Mouse (Mus musculus) neural tube, embryonic 11.5 days (tissue): ENCODE measurements around the gene H2-DMa. TPM values are rescaled to one million over a fixed set of nuclear protein-coding genes. Genes with fewer than 3 reads are reported as not detected.

Source experiments
- ATAC-seq: fragments of 200-750 bp; cut with Nextera tagmentation; 2 replicates; pipeline ENCODE4 v1.8.0; 2017; ENCODE audit warnings: moderate number of reproducible peaks, mild to moderate bottlenecking, moderate TSS enrichment, moderate library complexity; ENCODE audit not compliant: insufficient read depth, low FRiP score, low TSS enrichment
- DNase-seq: peaks from one replicate; pipeline ENCODE4 v3.0.0-alpha.2; 2015; ENCODE audit warnings: low spot score
- H3K27ac ChIP-seq: fragments of 300-500 bp; sonication (generic); 2 replicates; pipeline ENCODE4 v1.5.1; 2014; ENCODE audit warnings: low read depth, mild to moderate bottlenecking, low read length
- H3K27me3 ChIP-seq: fragments of 300-500 bp; sonication (generic); 2 replicates; pipeline ENCODE4 v1.6.1; 2014; ENCODE audit warnings: mild to moderate bottlenecking, low read length, mixed read lengths; ENCODE audit not compliant: control insufficient read depth, insufficient read depth
- H3K36me3 ChIP-seq: fragments of 300-500 bp; sonication (generic); 2 replicates; pipeline ENCODE4 v1.6.1; 2014; ENCODE audit warnings: mild to moderate bottlenecking, low read length, moderate library complexity, mixed read lengths; ENCODE audit not compliant: control insufficient read depth, insufficient read depth
- H3K4me1 ChIP-seq: fragments of 300-500 bp; sonication (generic); 2 replicates; pipeline ENCODE4 v1.6.1; 2014; ENCODE audit warnings: low read length, mixed read lengths; ENCODE audit not compliant: control insufficient read depth, insufficient read depth
- H3K4me2 ChIP-seq: fragments of 300-500 bp; sonication (generic); 2 replicates; pipeline ENCODE4 v1.6.1; 2014; ENCODE audit warnings: low read depth, mild to moderate bottlenecking, moderate library complexity
- H3K4me3 ChIP-seq: fragments of 300-500 bp; sonication (generic); 2 replicates; pipeline ENCODE4 v1.5.1; 2014; ENCODE audit warnings: low read depth, low read length
- H3K9ac ChIP-seq: fragments of 300-500 bp; sonication (generic); 2 replicates; pipeline ENCODE4 v1.6.1; 2014; ENCODE audit warnings: mild to moderate bottlenecking, low read length
- H3K9me3 ChIP-seq: fragments of 300-500 bp; sonication (generic); 2 replicates; pipeline ENCODE4 v1.6.1; 2016; ENCODE audit warnings: low read length; ENCODE audit not compliant: control insufficient read depth
- WGBS: fragments of 180-500 bp; shearing (Covaris S2); extraction: QIAGEN DNeasy Blood & Tissue Kit; methylation state at CpG from one replicate; pipeline ENCODE4 v1.1.7; 2014; 5-methylcytosine and 5-hydroxymethylcytosine counted together
- polyA plus RNA-seq: library from polyadenylated mRNA; unstranded; fragments of >200 nt; fragmentation: Nextera tagmentation; extraction: Ambion mirVana; gene quantifications from 2 replicates; pipeline ENCODE4 v1.2.1, GENCODE M21; 2014

Gene H2-DMa
- polyA plus RNA-seq: 9.2 and 10.3 TPM in 2 replicates

GRCm38 (mm10) chr17:34119249-34120179, at the start of gene H2-DMa:
Gene H2-DMa, plus strand, starts transcription at chr17:34119541.
- Histone ChIP-seq H3K4me2 (peak within 1 kb of the TSS; percentile 93), H3K9me3 (no peaks in the 10 kb centered on the region), H3K4me3 (peak within 1 kb of the TSS; percentile 99), H3K27me3 (no peaks in the 10 kb centered on the region), H3K27ac (peak within 1 kb of the TSS; percentile 100), H3K36me3 (peaks cover 14% of the 10 kb centered on the region), H3K9ac (peak within 1 kb of the TSS; percentile 91), H3K4me1 (peaks cover 18% of the 10 kb centered on the region)
- WGBS: under 1% methylated on average over 96 of the region's 96 CpGs
- DNase-seq: peak; percentile 100
- ATAC-seq: peak; percentile 65

- H3K9ac ChIP-seq: no peak overlapping the region
- 72% methylated on average over 5 of the region's 5 CpGs for WGBS
- no peak overlapping the region for H3K4me3 ChIP-seq
- no peaks in the 10 kb centered on the region for H3K4me1 ChIP-seq
- no peaks in the 10 kb centered on the region for H3K36me3 ChIP-seq
- H3K4me2 ChIP-seq: no peak overlapping the region
- no peaks in the 10 kb centered on the region for H3K27me3 ChIP-seq
- DNase-seq (no peak), ATAC-seq (no peak)
- H3K27ac ChIP-seq: no peak overlapping the region
- H3K9me3 ChIP-seq: no peaks in the 10 kb centered on the region
These were observed 47.2 kb upstream of the H2-DMa start for GRCm38 (mm10) chr17:34072091-34072490.

- Histone ChIP-seq H3K9ac (no peak overlapping the region), H3K4me1 (no peaks in the 10 kb centered on the region), H3K27ac (no peak overlapping the region), H3K4me2 (no peak overlapping the region), H3K4me3 (no peak overlapping the region), H3K36me3 (no peaks in the 10 kb centered on the region), H3K9me3 (no peaks in the 10 kb centered on the region), H3K27me3 (no peaks in the 10 kb centered on the region)
- 43% methylated on average over 7 of the region's 7 CpGs for WGBS
- ATAC-seq (no peak), DNase-seq (peak; percentile 58)
These were observed 44.1 kb upstream of the H2-DMa start for GRCm38 (mm10) chr17:34075271-34075670.

DNA sequence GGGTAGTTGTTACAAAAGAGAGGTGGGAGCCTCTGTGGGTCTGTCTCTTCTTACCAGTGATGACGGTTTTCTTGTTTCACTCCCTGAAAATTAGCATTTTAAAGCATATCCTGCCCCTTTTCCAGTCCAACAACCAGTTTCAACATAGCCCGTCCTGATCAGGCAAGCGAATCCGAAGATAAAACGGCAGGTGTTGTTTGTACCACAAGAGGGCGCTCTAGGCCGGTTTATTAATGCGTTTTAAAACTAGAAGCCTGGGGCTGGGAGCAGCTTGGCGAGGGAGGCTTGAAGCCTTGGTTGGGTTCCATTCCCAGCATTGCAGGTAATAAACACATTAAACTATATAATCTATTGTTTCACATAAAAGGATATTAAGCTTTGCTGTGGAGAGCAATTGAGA, 41.8 kb upstream of the H2-DMa start:
- Histone ChIP-seq H3K36me3 (no peaks in the 10 kb centered on the region), H3K4me1 (no peaks in the 10 kb centered on the region), H3K27ac (no peak overlapping the region), H3K4me3 (no peak overlapping the region), H3K9ac (no peak overlapping the region), H3K9me3 (no peaks in the 10 kb centered on the region), H3K27me3 (no peaks in the 10 kb centered on the region), H3K4me2 (no peak overlapping the region)
- DNase-seq (peak; percentile 83), ATAC-seq (no peak)
- 5% methylated on average over 9 of the region's 9 CpGs for WGBS

DNA sequence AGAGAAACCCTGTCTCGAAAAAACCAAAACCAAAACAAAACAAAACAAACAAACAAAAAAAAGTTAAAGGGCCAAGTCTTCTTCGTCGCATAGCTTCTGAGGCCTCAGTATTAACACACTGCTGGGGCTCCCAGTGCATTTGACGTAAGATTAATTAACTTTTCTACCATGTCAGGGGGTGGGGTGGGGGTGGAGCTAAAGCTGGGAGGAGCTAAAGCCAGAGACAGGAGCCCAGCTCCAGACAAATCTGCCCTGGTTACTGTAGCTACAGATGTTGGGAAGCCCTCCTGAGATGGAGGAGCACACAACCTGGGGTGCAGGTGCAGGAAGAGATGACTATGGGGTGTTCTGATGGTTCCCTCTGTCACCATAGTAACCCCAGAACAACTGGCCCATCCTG, 41.2 kb upstream of the H2-DMa start:
- Histone ChIP-seq H3K27ac (no peak overlapping the region), H3K4me1 (no peaks in the 10 kb centered on the region; the same call in 1 of the 2 replicates), H3K27me3 (no peaks in the 10 kb centered on the region), H3K4me3 (no peak overlapping the region), H3K9me3 (no peaks in the 10 kb centered on the region), H3K4me2 (no peak overlapping the region), H3K9ac (no peak overlapping the region), H3K36me3 (no peaks in the 10 kb centered on the region)
- WGBS: 63% methylated on average over 4 of the region's 4 CpGs
- DNase-seq: no peak
- no peak for ATAC-seq

- no peak overlapping the region for H3K9ac ChIP-seq
- DNase-seq (no peak), ATAC-seq (no peak)
- H3K27me3 ChIP-seq: no peaks in the 10 kb centered on the region
- H3K27ac ChIP-seq: no peak overlapping the region
- H3K36me3 ChIP-seq: no peaks in the 10 kb centered on the region
- no peak overlapping the region for H3K4me3 ChIP-seq
- H3K4me1 ChIP-seq: no peaks in the 10 kb centered on the region; the same call in 1 of the 2 replicates
- no peak overlapping the region for H3K4me2 ChIP-seq
- 92% methylated on average over 11 of the region's 11 CpGs for WGBS
- no peaks in the 10 kb centered on the region for H3K9me3 ChIP-seq
These were observed 40.3 kb upstream of the H2-DMa start for GRCm38 (mm10) chr17:34079002-34079401.

GRCm38 (mm10) chr17:34079621-34080020, 39.7 kb upstream of the H2-DMa start:
- H3K27me3 ChIP-seq: no peaks in the 10 kb centered on the region
- H3K4me2 ChIP-seq: no peak overlapping the region
- no peak overlapping the region for H3K9ac ChIP-seq
- H3K4me3 ChIP-seq: no peak overlapping the region
- H3K4me1 ChIP-seq: no peaks in the 10 kb centered on the region; the same call in 1 of the 2 replicates
- WGBS: 25% methylated on average over 5 of the region's 5 CpGs
- H3K36me3 ChIP-seq: no peaks in the 10 kb centered on the region
- H3K27ac ChIP-seq: no peak overlapping the region
- DNase-seq: peak; percentile 43
- peak; percentile 50; the same call in 1 of the 2 replicates for ATAC-seq
- H3K9me3 ChIP-seq: no peaks in the 10 kb centered on the region

DNA sequence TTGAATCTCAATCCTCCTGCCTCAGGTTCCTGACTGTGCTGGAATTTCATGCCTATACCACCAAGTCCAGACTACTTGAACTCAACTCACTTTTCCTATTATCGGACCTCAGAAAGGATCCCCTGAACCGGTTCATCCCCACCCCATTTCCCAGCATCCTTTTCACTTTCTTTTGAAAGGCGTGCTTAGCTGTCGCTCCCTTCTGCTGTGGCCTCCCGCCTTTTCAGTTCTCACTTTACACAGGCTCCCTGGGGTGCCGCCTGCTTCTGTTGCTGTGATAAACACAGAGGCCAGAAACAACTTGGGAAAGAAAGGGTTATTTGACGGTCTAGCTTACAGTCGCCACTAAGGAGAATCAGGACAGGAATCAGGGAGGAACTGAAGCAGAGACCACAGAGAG, 36.2 kb upstream of the H2-DMa start:
- H3K4me3 ChIP-seq: no peak overlapping the region
- ATAC-seq (no peak), DNase-seq (no peak)
- H3K9me3 ChIP-seq: no peaks in the 10 kb centered on the region
- H3K4me1 ChIP-seq: no peaks in the 10 kb centered on the region; the same call in 1 of the 2 replicates
- H3K4me2 ChIP-seq: no peak overlapping the region
- no peak overlapping the region for H3K27ac ChIP-seq
- H3K27me3 ChIP-seq: no peaks in the 10 kb centered on the region
- 6% methylated on average over 8 of the region's 8 CpGs for WGBS
- no peak overlapping the region for H3K9ac ChIP-seq
- H3K36me3 ChIP-seq: no peaks in the 10 kb centered on the region

DNA sequence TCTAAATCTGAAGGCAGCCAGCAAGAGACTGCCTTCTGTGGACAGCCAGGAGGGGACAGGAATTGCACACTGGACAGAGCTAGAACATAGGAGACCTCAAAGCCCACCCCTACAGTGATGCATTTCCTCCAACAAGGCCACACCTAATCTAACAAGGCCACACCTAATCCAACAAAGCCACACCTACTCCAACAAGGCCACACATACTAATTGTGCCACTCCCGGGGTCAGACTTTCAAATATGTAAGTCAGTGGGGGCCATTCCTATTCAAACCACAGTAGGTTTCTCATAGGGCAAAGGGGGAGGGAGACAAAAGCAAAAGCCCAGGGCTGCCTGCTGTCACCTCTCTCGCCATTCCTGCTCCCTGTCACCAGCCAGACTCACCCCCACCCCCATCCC, 32.0 kb upstream of the H2-DMa start:
- DNase-seq (no peak), ATAC-seq (no peak)
- Histone ChIP-seq H3K9ac (no peak overlapping the region), H3K9me3 (no peaks in the 10 kb centered on the region), H3K27ac (no peak overlapping the region), H3K4me1 (no peaks in the 10 kb centered on the region; the same call in 1 of the 2 replicates), H3K4me2 (no peak overlapping the region), H3K4me3 (no peak overlapping the region), H3K36me3 (no peaks in the 10 kb centered on the region), H3K27me3 (no peaks in the 10 kb centered on the region)
- WGBS: 50% methylated on average over 2 of the region's 2 CpGs
